Mouse (Mus musculus): ENCODE data around the gene Gm4969. TPM values are rescaled to one million over a fixed set of nuclear protein-coding genes. Genes with fewer than 3 reads are reported as not detected.

The Gm4969 gene
- polyA plus RNA-seq, 1 experiment from 2014 or later: 9.5 TPM

Small RNA genes within 50 kb of the gene (microRNA-seq; reads per million reads assigned to microRNA genes)
- not detected for gene Mir3100

Other genes starting within 250 kb of the Gm4969 start
- 25.4 and 29.9 TPM in 2 replicates for gene Pglyrp1, start 247.0 kb downstream of the Gm4969 start, polyA plus RNA-seq (2015; fragmentation: Nextera tagmentation; extraction: Ambion mirVana)
- 24.7 and 31.2 TPM in 2 replicates for gene Ccdc61, start 208.0 kb downstream of the Gm4969 start, polyA plus RNA-seq (2015; fragmentation: Nextera tagmentation; extraction: Ambion mirVana)
- gene Nova2, start 192.5 kb downstream of the Gm4969 start, polyA plus RNA-seq (2015; fragmentation: Nextera tagmentation; extraction: Ambion mirVana): 11.9 and 14.3 TPM in 2 replicates
- 0.52 and 0.79 TPM in 2 replicates for gene Nanos2, start 131.0 kb downstream of the Gm4969 start, polyA plus RNA-seq (2015; fragmentation: Nextera tagmentation; extraction: Ambion mirVana)
- gene Mypop, start 127.1 kb downstream of the Gm4969 start, polyA plus RNA-seq (2015; fragmentation: Nextera tagmentation; extraction: Ambion mirVana): 3.9 and 5.1 TPM in 2 replicates
- 26.0 and 26.7 TPM in 2 replicates for gene Irf2bp1, start 114.3 kb downstream of the Gm4969 start, polyA plus RNA-seq (2015; fragmentation: Nextera tagmentation; extraction: Ambion mirVana)
- gene Foxa3, start 94.8 kb downstream of the Gm4969 start, polyA plus RNA-seq (2015; fragmentation: Nextera tagmentation; extraction: Ambion mirVana): not detected in 2 replicates
- 25.6 and 28.7 TPM in 2 replicates for gene Sympk, start 94.0 kb downstream of the Gm4969 start, polyA plus RNA-seq (2015; fragmentation: Nextera tagmentation; extraction: Ambion mirVana)
- 0.14 and 0.28 TPM in 2 replicates for gene Rsph6a, start 63.7 kb downstream of the Gm4969 start, polyA plus RNA-seq (2015; fragmentation: Nextera tagmentation; extraction: Ambion mirVana)
- gene Dmwd, start 42.1 kb downstream of the Gm4969 start, polyA plus RNA-seq (2015; fragmentation: Nextera tagmentation; extraction: Ambion mirVana): 28.4 and 28.7 TPM in 2 replicates
- gene Dmpk, start 34.5 kb downstream of the Gm4969 start, polyA plus RNA-seq (2015; fragmentation: Nextera tagmentation; extraction: Ambion mirVana): 6.9 and 8.1 TPM in 2 replicates
- gene Six5, start 23.8 kb downstream of the Gm4969 start, polyA plus RNA-seq (2015; fragmentation: Nextera tagmentation; extraction: Ambion mirVana): 1.5 and 1.6 TPM in 2 replicates
- gene Fbxo46, start 1.5 kb upstream of the Gm4969 start, polyA plus RNA-seq (2015; fragmentation: Nextera tagmentation; extraction: Ambion mirVana): 18.2 and 21.1 TPM in 2 replicates
- 24.9 and 28.8 TPM in 2 replicates for gene Qpctl, start 30.9 kb upstream of the Gm4969 start, polyA plus RNA-seq (2015; fragmentation: Nextera tagmentation; extraction: Ambion mirVana)
- gene Snrpd2, start 31.4 kb upstream of the Gm4969 start, polyA plus RNA-seq (2015; fragmentation: Nextera tagmentation; extraction: Ambion mirVana): 105 TPM in 2 replicates
- 4.0 and 4.8 TPM in 2 replicates for gene Gipr, start 47.8 kb upstream of the Gm4969 start, polyA plus RNA-seq (2015; fragmentation: Nextera tagmentation; extraction: Ambion mirVana)
- gene Eml2, start 58.1 kb upstream of the Gm4969 start, polyA plus RNA-seq (2015; fragmentation: Nextera tagmentation; extraction: Ambion mirVana): 10.6 TPM in 2 replicates
- gene Gpr4, start 94.2 kb upstream of the Gm4969 start, polyA plus RNA-seq (2015; fragmentation: Nextera tagmentation; extraction: Ambion mirVana): 3.4 and 4.5 TPM in 2 replicates
- gene Opa3, start 110.0 kb upstream of the Gm4969 start, polyA plus RNA-seq (2015; fragmentation: Nextera tagmentation; extraction: Ambion mirVana): 33.8 and 36.5 TPM in 2 replicates
- gene Vasp, start 153.4 kb upstream of the Gm4969 start, polyA plus RNA-seq (2015; fragmentation: Nextera tagmentation; extraction: Ambion mirVana): 35.5 and 40.9 TPM in 2 replicates
- 1.5 and 1.6 TPM in 2 replicates for gene Ppm1n, start 161.7 kb upstream of the Gm4969 start, polyA plus RNA-seq (2015; fragmentation: Nextera tagmentation; extraction: Ambion mirVana)
- gene Rtn2, start 164.3 kb upstream of the Gm4969 start, polyA plus RNA-seq (2015; fragmentation: Nextera tagmentation; extraction: Ambion mirVana): 111 and 114 TPM in 2 replicates
- 0.06 TPM in 2 replicates for gene Fosb, start 191.7 kb upstream of the Gm4969 start, polyA plus RNA-seq (2015; fragmentation: Nextera tagmentation; extraction: Ambion mirVana)
- 80.1 and 82.4 TPM in 2 replicates for gene Ercc1, start 226.4 kb upstream of the Gm4969 start, polyA plus RNA-seq (2015; fragmentation: Nextera tagmentation; extraction: Ambion mirVana)
- 24.1 and 24.6 TPM in 2 replicates for gene Cd3eap, start 241.1 kb upstream of the Gm4969 start, polyA plus RNA-seq (2015; fragmentation: Nextera tagmentation; extraction: Ambion mirVana)
- gene Ppp1r13l, start 241.4 kb upstream of the Gm4969 start, polyA plus RNA-seq (2015; fragmentation: Nextera tagmentation; extraction: Ambion mirVana): 2.0 and 2.8 TPM in 2 replicates